Mouse (Mus musculus): ENCODE measurements around the gene Npepps. TPM values are rescaled to one million over a fixed set of nuclear protein-coding genes. Genes with fewer than 3 reads are reported as not detected.
"Not testable (repeated sequence)": the region's sequence is repeated elsewhere in the genome, so short reads cannot be mapped to it uniquely, and the experiment has no call there.

The Npepps gene
- polyA plus RNA-seq, 1 experiment from 2014 or later: 142 TPM

DNA sequence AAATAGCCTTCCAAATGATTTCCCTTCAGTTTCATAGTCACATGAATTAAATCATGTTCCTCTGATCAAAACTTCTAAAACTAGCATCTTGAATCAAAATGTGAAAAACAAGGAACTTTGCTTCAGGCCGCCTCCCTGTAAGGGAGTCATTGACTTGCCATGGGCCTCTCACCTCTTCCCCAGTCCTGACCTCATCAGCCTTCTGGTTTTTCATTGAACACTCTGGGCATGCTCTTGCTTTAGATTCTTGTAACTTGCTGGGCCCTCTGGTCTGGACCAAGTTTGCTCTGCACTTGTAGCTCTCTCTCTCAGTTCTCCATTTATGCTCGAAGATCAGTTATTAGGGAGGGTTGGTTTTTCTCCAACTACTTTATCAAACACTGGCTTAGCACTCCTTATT is 58.8 kb downstream of the Npepps start:
- Histone ChIP-seq H3K4me3 (no peak overlapping the region), H3K36me3 (peaks cover 83% of the 10 kb centered on the region), H3K4me2 (no peak overlapping the region), H3K4me1 (replicated peaks) (no peaks in the 10 kb centered on the region), H3K27ac (replicated peaks) (no peak overlapping the region), H3K9ac (no peak overlapping the region), H3K9me3 (no peaks in the 10 kb centered on the region), H3K27me3 (no peaks in the 10 kb centered on the region)
- WGBS: 96% methylated on average over 2 of the region's 2 CpGs
- ATAC-seq (ENCODE audit: low FRiP score, low read depth): no peak

DNA sequence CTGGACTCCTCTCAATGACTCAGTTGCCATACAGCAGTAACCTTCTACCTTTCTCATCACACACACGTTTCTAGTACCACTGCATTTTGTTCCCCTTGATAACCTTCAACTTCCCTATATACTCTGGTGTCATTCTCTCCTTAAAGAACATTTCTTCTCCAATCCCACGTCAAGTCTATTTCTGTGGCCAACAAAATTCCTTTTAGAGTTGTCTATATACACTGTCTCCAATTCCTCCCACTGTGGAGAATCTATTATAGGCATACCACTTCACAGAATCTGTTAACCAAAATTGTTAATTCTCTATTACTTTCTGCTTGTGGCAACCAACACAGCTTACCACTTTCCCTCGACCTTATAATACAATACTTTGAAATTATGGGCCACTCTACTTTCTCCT is 60.2 kb downstream of the Npepps start:
- H3K4me1 ChIP-seq (replicated peaks): no peaks in the 10 kb centered on the region
- no peak overlapping the region for H3K4me2 ChIP-seq
- no peaks in the 10 kb centered on the region for H3K9me3 ChIP-seq
- no peak overlapping the region for H3K9ac ChIP-seq
- no peak overlapping the region for H3K4me3 ChIP-seq
- 88% methylated on average over 3 of the region's 3 CpGs for WGBS
- H3K27me3 ChIP-seq: no peaks in the 10 kb centered on the region
- peaks cover 87% of the 10 kb centered on the region for H3K36me3 ChIP-seq
- H3K27ac ChIP-seq (replicated peaks): no peak overlapping the region
- no peak for ATAC-seq (ENCODE audit: low FRiP score, low read depth)

DNA sequence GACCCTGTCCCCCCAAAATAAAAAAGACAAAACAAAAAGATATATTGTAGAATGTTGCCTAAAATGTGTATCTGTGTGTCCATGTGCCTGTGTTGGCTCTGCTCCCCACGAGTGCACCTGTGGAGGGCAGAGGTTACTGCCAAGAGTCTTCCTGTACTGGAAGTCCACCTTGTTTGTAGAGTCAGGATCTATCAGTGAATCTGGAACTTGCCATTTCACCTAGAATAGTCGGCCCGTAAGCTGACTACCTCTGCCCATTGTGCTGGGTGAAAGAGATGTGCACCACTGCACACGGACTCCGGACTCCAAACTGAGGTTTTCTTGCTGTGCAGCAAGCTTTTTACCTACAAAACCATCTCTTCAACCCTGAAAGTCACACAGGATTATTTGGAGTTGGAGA is 66.0 kb downstream of the Npepps start:
- no peak overlapping the region for H3K27ac ChIP-seq (replicated peaks)
- peaks cover 83% of the 10 kb centered on the region for H3K36me3 ChIP-seq
- 96% methylated on average over 5 of the region's 5 CpGs for WGBS
- no peaks in the 10 kb centered on the region for H3K4me1 ChIP-seq (replicated peaks)
- H3K4me3 ChIP-seq: no peak overlapping the region
- no peaks in the 10 kb centered on the region for H3K27me3 ChIP-seq
- ATAC-seq (ENCODE audit: low FRiP score, low read depth): no peak
- no peak overlapping the region for H3K4me2 ChIP-seq
- no peak overlapping the region for H3K9ac ChIP-seq
- no peaks in the 10 kb centered on the region for H3K9me3 ChIP-seq

- Histone ChIP-seq H3K27ac (replicated peaks) (no peak overlapping the region), H3K27me3 (no peaks in the 10 kb centered on the region), H3K4me2 (no peak overlapping the region), H3K4me3 (no peak overlapping the region), H3K36me3 (peaks cover 71% of the 10 kb centered on the region), H3K9me3 (no peaks in the 10 kb centered on the region), H3K9ac (no peak overlapping the region), H3K4me1 (replicated peaks) (no peaks in the 10 kb centered on the region)
- 93% methylated on average over 9 of the region's 9 CpGs for WGBS
- no peak for ATAC-seq (ENCODE audit: low FRiP score, low read depth)
Measured at GRCm38 (mm10) chr11:97210728-97211400, 69.6 kb downstream of the Npepps start.

GRCm38 (mm10) chr11:97207011-97207422 is 73.4 kb downstream of the Npepps start:
- Histone ChIP-seq H3K4me3 (no peak overlapping the region), H3K36me3 (peaks cover 32% of the 10 kb centered on the region), H3K9me3 (no peaks in the 10 kb centered on the region), H3K4me2 (no peak overlapping the region), H3K27ac (replicated peaks) (no peak overlapping the region), H3K4me1 (replicated peaks) (no peaks in the 10 kb centered on the region), H3K9ac (no peak overlapping the region), H3K27me3 (no peaks in the 10 kb centered on the region)
- no peak for ATAC-seq (ENCODE audit: low FRiP score, low read depth)
- WGBS: 77% methylated on average over 8 of the region's 8 CpGs

- ATAC-seq (ENCODE audit: low FRiP score, low read depth): no peak
- Histone ChIP-seq H3K4me2 (no peak overlapping the region), H3K9ac (no peak overlapping the region), H3K9me3 (no peaks in the 10 kb centered on the region), H3K4me1 (replicated peaks) (no peaks in the 10 kb centered on the region), H3K27ac (replicated peaks) (no peak overlapping the region), H3K4me3 (no peak overlapping the region), H3K36me3 (no peaks in the 10 kb centered on the region), H3K27me3 (no peaks in the 10 kb centered on the region)
- 86% methylated on average over 6 of the region's 6 CpGs for WGBS
Measured at GRCm38 (mm10) chr11:97199519-97199918, 80.9 kb downstream of the Npepps start.

GRCm38 (mm10) chr11:97198601-97199000 is 81.8 kb downstream of the Npepps start:
- 20% methylated on average over 5 of the region's 5 CpGs for WGBS
- no peak overlapping the region for H3K4me2 ChIP-seq
- no peak for ATAC-seq (ENCODE audit: low FRiP score, low read depth)

DNA sequence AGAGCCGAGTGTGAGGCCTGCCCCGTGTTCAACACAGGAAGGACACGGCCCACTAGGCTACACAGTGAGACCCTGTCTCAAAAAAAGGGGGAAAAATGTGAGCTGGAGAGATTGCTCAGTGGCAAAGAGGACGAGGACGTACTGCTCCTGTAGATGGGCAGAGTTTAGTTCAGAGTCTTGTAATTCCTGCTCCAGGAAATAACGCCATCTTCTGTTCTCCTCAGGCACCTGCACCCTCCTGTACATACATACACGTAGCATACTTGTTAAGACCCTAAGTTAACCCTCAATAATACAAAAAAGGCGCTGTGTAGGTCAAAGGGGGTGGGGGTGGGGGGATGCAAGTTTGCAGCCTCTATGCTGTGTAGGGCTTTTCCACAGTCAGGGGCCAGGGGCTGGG is 83.4 kb downstream of the Npepps start:
- Histone ChIP-seq H3K4me1 (replicated peaks) (no peaks in the 10 kb centered on the region), H3K27ac (replicated peaks) (no peak overlapping the region), H3K36me3 (no peaks in the 10 kb centered on the region), H3K9ac (no peak overlapping the region), H3K9me3 (no peaks in the 10 kb centered on the region), H3K4me2 (no peak overlapping the region), H3K27me3 (no peaks in the 10 kb centered on the region), H3K4me3 (no peak overlapping the region)
- WGBS: 74% methylated on average over 8 of the region's 8 CpGs
- no peak for ATAC-seq (ENCODE audit: low FRiP score, low read depth)

More at GRCm38 (mm10) chr11:97198601-97199000, 81.8 kb downstream of the Npepps start:
- no peak overlapping the region for H3K9ac ChIP-seq
- H3K4me3 ChIP-seq: no peak overlapping the region
- H3K27ac ChIP-seq (replicated peaks): no peak overlapping the region
- no peaks in the 10 kb centered on the region for H3K9me3 ChIP-seq
- no peaks in the 10 kb centered on the region for H3K4me1 ChIP-seq (replicated peaks)
- no peaks in the 10 kb centered on the region for H3K27me3 ChIP-seq
- no peaks in the 10 kb centered on the region for H3K36me3 ChIP-seq

DNA sequence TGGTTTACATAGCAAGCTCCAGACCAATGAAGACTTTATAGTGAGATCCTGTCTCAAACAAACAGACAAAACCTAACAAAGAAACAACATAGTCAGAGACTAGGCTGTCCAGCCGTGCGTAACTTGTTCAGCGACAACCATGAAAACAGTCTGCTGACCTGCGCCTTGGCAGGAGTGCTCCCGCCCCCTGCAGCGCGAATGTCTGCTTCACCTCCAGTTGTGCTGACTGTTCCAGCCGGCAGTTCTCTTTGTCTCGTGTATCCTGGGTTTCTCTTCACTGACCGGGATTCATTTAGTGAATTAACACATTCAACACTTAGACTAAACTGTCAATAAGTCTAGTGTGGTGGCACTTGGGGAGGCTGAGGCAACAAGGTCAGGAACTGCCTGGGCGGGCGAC is 83.9 kb downstream of the Npepps start:
- ATAC-seq (ENCODE audit: low FRiP score, low read depth): no peak
- 57% methylated on average over 12 of the region's 12 CpGs for WGBS
- Histone ChIP-seq H3K36me3 (no peaks in the 10 kb centered on the region), H3K4me1 (replicated peaks) (no peaks in the 10 kb centered on the region), H3K9ac (no peak overlapping the region), H3K4me2 (no peak overlapping the region), H3K4me3 (no peak overlapping the region), H3K9me3 (no peaks in the 10 kb centered on the region), H3K27me3 (no peaks in the 10 kb centered on the region), H3K27ac (replicated peaks) (no peak overlapping the region)

GRCm38 (mm10) chr11:97192621-97192951 is 87.9 kb downstream of the Npepps start:
- ATAC-seq (ENCODE audit: low FRiP score, low read depth): no peak
- H3K4me2 ChIP-seq: no peak overlapping the region
- no peaks in the 10 kb centered on the region for H3K27me3 ChIP-seq
- peaks cover 11% of the 10 kb centered on the region for H3K4me1 ChIP-seq (replicated peaks)
- no peaks in the 10 kb centered on the region for H3K9me3 ChIP-seq
- H3K9ac ChIP-seq: no peak overlapping the region
- H3K4me3 ChIP-seq: no peak overlapping the region
- no peaks in the 10 kb centered on the region for H3K36me3 ChIP-seq
- no peak overlapping the region for H3K27ac ChIP-seq (replicated peaks)

DNA sequence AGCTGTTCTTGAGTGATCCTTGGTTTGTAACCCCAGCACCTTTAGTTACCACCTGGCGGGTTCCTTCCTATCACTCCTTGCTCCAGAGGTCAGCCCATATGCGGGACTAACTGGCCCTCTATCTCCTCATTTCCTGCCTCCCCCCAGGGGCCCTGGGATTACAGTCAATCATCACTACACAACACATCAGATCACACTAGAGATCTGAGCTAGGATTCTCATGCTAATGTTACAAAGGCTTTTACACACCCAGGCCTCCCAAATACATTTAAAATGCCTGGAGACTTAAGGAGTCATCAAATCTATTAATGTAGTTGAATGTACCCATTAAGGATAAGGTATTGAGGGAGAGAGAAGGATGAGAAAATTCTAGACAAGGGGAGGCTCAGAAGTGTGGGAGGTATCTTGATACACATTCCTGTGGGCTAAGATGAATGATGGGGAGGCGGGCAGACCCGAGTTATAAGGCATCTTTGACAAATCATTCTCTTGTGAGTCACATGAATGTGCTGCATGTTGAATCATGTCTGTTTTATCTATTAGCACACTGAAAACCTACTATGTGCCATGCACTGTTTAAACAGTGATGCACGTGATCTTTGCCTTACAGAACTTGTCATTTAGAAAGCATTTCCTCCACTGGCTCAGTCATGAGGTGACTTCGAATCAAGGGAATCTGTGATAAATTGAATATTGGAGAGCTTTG is 88.4 kb downstream of the Npepps start:
- ATAC-seq (ENCODE audit: low FRiP score, low read depth): no peak
- H3K4me1 ChIP-seq (replicated peaks): peaks cover 11% of the 10 kb centered on the region
- no peak overlapping the region for H3K9ac ChIP-seq
- H3K9me3 ChIP-seq: no peaks in the 10 kb centered on the region
- no peaks in the 10 kb centered on the region for H3K36me3 ChIP-seq
- H3K27me3 ChIP-seq: no peaks in the 10 kb centered on the region
- no peak overlapping the region for H3K4me3 ChIP-seq
- H3K4me2 ChIP-seq: no peak overlapping the region
- no peak overlapping the region for H3K27ac ChIP-seq (replicated peaks)
- WGBS: 79% methylated on average over 6 of the region's 6 CpGs

DNA sequence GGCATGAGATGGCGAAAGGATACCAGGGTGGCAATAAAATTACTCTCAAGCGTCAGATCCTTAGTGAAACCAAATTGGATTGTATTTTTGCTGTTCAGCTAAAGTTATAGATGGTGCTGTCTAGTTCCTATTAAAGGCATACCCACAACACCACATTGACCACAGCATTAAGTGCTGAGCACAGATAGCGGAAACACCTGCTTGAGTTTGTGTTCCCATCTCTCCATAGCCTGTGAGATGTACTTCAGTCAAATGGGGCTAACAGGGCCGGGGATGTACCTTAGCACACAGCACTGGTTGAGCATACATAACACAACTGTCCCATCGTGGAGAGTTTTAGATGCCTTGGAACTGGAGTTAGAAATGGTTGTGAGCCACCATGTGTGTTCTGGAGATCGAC is 89.4 kb downstream of the Npepps start:
- WGBS: 92% methylated on average over 6 of the region's 6 CpGs
- ATAC-seq (ENCODE audit: low FRiP score, low read depth): no peak

DNA sequence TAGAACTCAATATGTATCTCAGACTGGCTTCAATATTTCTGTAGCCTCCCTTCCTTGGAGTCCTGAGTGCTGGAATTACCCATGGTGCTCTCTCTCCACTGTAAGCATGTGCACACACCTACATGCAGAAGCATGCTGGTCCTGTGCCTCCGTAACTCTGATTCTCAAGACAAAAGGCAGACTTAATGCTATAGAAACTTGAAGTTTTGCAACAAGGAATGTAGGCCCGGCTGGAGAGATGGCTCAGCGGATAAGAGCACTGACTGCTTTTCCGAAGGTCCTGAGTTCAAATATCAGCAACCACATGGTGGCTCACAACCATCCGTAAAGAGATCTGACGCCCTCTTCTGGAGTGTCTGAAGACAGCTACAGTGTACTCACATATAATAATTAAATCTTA is 90.8 kb downstream of the Npepps start:
- H3K36me3 ChIP-seq; ATAC-seq (ENCODE audit: low FRiP score, low read depth); H3K27me3 ChIP-seq; H3K9ac ChIP-seq; H3K27ac ChIP-seq (replicated peaks); H3K4me2 ChIP-seq; H3K9me3 ChIP-seq: not testable (repeated sequence)
- 87% methylated on average over 6 of the region's 6 CpGs for WGBS
- H3K4me1 ChIP-seq (replicated peaks): peaks cover 32% of the 10 kb centered on the region
- peak overlapping the region; percentile 92; the same call in 1 of the 2 replicates for H3K4me3 ChIP-seq

More for the DNA sequence above, 89.4 kb downstream of the Npepps start:
- H3K36me3 ChIP-seq: no peaks in the 10 kb centered on the region; the same call in 1 of the 2 replicates
- H3K4me1 ChIP-seq (replicated peaks): peaks cover 20% of the 10 kb centered on the region
- H3K9ac ChIP-seq: no peak overlapping the region
- H3K27me3 ChIP-seq: no peaks in the 10 kb centered on the region
- H3K4me3 ChIP-seq: no peak overlapping the region
- no peaks in the 10 kb centered on the region for H3K9me3 ChIP-seq
- H3K27ac ChIP-seq (replicated peaks): no peak overlapping the region
- H3K4me2 ChIP-seq: no peak overlapping the region
